Mouse (Mus musculus) limb, embryonic 14.5 days (tissue): Measurements from ENCODE around the gene Zfp740. TPM values are rescaled to one million over a fixed set of nuclear protein-coding genes. Genes with fewer than 3 reads are reported as not detected.
"Not testable (repeated sequence)": the region's sequence is repeated elsewhere in the genome, so short reads cannot be mapped to it uniquely, and the experiment has no call there.

Experiments
- ATAC-seq: fragments of 200-750 bp; cut with Nextera tagmentation; 2 replicates; pipeline ENCODE4 v1.8.0; 2017; ENCODE audit warnings: low read depth, moderate number of reproducible peaks, moderate TSS enrichment; ENCODE audit not compliant: low FRiP score
- DNase-seq: peaks from one replicate; pipeline ENCODE4 v3.0.0-alpha.2; 2015; ENCODE audit warnings: low spot score
- H3K27ac ChIP-seq: fragments of 300-500 bp; sonication (generic); replicated peaks from 2 replicates; pipeline ENCODE4 v1.5.1; 2014; ENCODE audit warnings: low read depth, mild to moderate bottlenecking, low read length, moderate library complexity, mixed read lengths
- H3K27me3 ChIP-seq: fragments of 300-500 bp; sonication (generic); 2 replicates; pipeline ENCODE4 v1.6.1; 2014; ENCODE audit warnings: low read length, mixed read lengths; ENCODE audit not compliant: control insufficient read depth, insufficient read depth
- H3K36me3 ChIP-seq: fragments of 300-500 bp; sonication (generic); 2 replicates; pipeline ENCODE4 v1.6.1; 2014; ENCODE audit warnings: mild to moderate bottlenecking, low read length, moderate library complexity, mixed read lengths; ENCODE audit not compliant: control insufficient read depth, insufficient read depth
- H3K4me1 ChIP-seq: fragments of 300-500 bp; sonication (generic); 2 replicates; pipeline ENCODE4 v1.6.1; 2014; ENCODE audit warnings: antibody characterized with exemption, low read length, mixed read lengths; ENCODE audit not compliant: control insufficient read depth, insufficient read depth
- H3K4me2 ChIP-seq: fragments of 300-500 bp; sonication (generic); replicated peaks from 2 replicates; pipeline ENCODE4 v1.6.1; 2014; ENCODE audit warnings: low read depth, mild to moderate bottlenecking, low read length, moderate library complexity; ENCODE audit not compliant: severe bottlenecking
- H3K4me3 ChIP-seq: fragments of 300-500 bp; sonication (generic); replicated peaks from 2 replicates; pipeline ENCODE4 v1.5.1; 2014; ENCODE audit warnings: low read length
- H3K9ac ChIP-seq: fragments of 300-500 bp; sonication (generic); 2 replicates; pipeline ENCODE4 v1.6.1; 2014; ENCODE audit warnings: mild to moderate bottlenecking, low read depth, low read length, moderate library complexity; ENCODE audit not compliant: severe bottlenecking
- H3K9me3 ChIP-seq: fragments of 300-500 bp; sonication (generic); 2 replicates; pipeline ENCODE4 v1.6.1; 2016; ENCODE audit warnings: low read length; ENCODE audit not compliant: control insufficient read depth
- POLR2A ChIP-seq: fragments of 200-500 bp; IDR thresholded peaks from 2 replicates; pipeline ENCODE4 v1.8.0; 2012; ENCODE audit warnings: inconsistent platforms, mild to moderate bottlenecking, moderate library complexity, borderline replicate concordance; ENCODE audit not compliant: insufficient read depth, insufficient read length; ENCODE audit errors: extremely low read depth
- WGBS: fragments of 180-500 bp; shearing (Covaris S2); extraction: QIAGEN DNeasy Blood & Tissue Kit; methylation state at CpG from one replicate; pipeline ENCODE4 v1.1.7; 2014; 5-methylcytosine and 5-hydroxymethylcytosine counted together
- polyA plus RNA-seq, 2 experiments: library from polyadenylated mRNA; depleted of rRNA in 1 of 2; stranded (reverse) in 1 of 2; unstranded in 1 of 2; fragments of >200 nt; fragmentation: Nextera tagmentation in 1 of 2; extraction: Ambion mirVana in 1 of 2; gene quantifications; 2 replicates each; pipeline versions ENCODE4 v1.2.1 to v1.2.3; 2012 to 2014

Gene Zfp740
- polyA plus RNA-seq, 2 experiments, result 53.8 to 96.0 TPM

- no peak overlapping the region for H3K4me3 ChIP-seq
- no peaks in the 10 kb centered on the region for H3K27me3 ChIP-seq
- H3K36me3 ChIP-seq, result peaks cover 48% of the 10 kb centered on the region
- no peak for ATAC-seq
- no peak for DNase-seq
- WGBS, result 83% methylated on average over 16 of the region's 16 CpGs
- no peaks in the 10 kb centered on the region for H3K9me3 ChIP-seq
- no peak for TF ChIP-seq POLR2A
- peak overlapping the region; percentile 16; the same call in 1 of the 2 replicates for H3K9ac ChIP-seq
- no peaks in the 10 kb centered on the region for H3K4me1 ChIP-seq
- no peak overlapping the region for H3K4me2 ChIP-seq
- H3K27ac ChIP-seq, result no peak overlapping the region
Observed at GRCm38 (mm10) chr15:102216459-102217228, 13.6 kb downstream of the Zfp740 start.

GRCm38 (mm10) chr15:102217325-102217724, 14.3 kb downstream of the Zfp740 start:
- Histone ChIP-seq H3K27me3 (no peaks in the 10 kb centered on the region), H3K4me2 (no peak overlapping the region), H3K4me1 (no peaks in the 10 kb centered on the region), H3K27ac (no peak overlapping the region), H3K9me3 (no peaks in the 10 kb centered on the region), H3K4me3 (no peak overlapping the region), H3K9ac (no peak overlapping the region), H3K36me3 (peaks cover 41% of the 10 kb centered on the region)
- WGBS, result 82% methylated on average over 7 of the region's 7 CpGs
- no peak for TF ChIP-seq POLR2A
- no peak; the same call in 1 of the 2 replicates for ATAC-seq
- DNase-seq, result no peak

GRCm38 (mm10) chr15:102222386-102222785, 19.3 kb downstream of the Zfp740 start:
- H3K9me3 ChIP-seq, result no peaks in the 10 kb centered on the region
- H3K4me2 ChIP-seq, result no peak overlapping the region
- no peak overlapping the region for H3K27ac ChIP-seq
- H3K4me1 ChIP-seq, result peaks cover 9% of the 10 kb centered on the region; the same call in 1 of the 2 replicates
- 0 out of 2 replicates have a peak, but pooled peaks cover 6% of the 10 kb centered on the region for H3K27me3 ChIP-seq
- no peaks in the 10 kb centered on the region for H3K36me3 ChIP-seq
- ATAC-seq, result no peak
- WGBS, result 55% methylated on average over 10 of the region's 10 CpGs
- no peak for DNase-seq
- no peak for TF ChIP-seq POLR2A
- H3K4me3 ChIP-seq, result no peak overlapping the region
- no peak overlapping the region for H3K9ac ChIP-seq

- 3% methylated on average over 42 of the region's 43 CpGs for WGBS
- Histone ChIP-seq H3K4me2 (peak overlapping the region; percentile 70), H3K4me1 (peaks cover 9% of the 10 kb centered on the region; the same call in 1 of the 2 replicates), H3K9me3 (no peaks in the 10 kb centered on the region), H3K27me3 (0 out of 2 replicates have a peak, but pooled peaks cover 6% of the 10 kb centered on the region), H3K9ac (peak overlapping the region; percentile 56), H3K4me3 (peak overlapping the region; percentile 37), H3K27ac (no peak overlapping the region), H3K36me3 (no peaks in the 10 kb centered on the region)
- peak; percentile 87 for ATAC-seq
- peak; percentile 83 for DNase-seq
- TF ChIP-seq POLR2A, result no peak
Observed at GRCm38 (mm10) chr15:102224186-102224991, 21.3 kb downstream of the Zfp740 start.

- Histone ChIP-seq H3K4me2 (peak overlapping the region; percentile 70), H3K27me3 (0 out of 2 replicates have a peak, but pooled peaks cover 6% of the 10 kb centered on the region), H3K4me1 (peaks cover 9% of the 10 kb centered on the region; the same call in 1 of the 2 replicates), H3K36me3 (no peaks in the 10 kb centered on the region), H3K4me3 (peak overlapping the region; percentile 37), H3K27ac (no peak overlapping the region), H3K9ac (peak overlapping the region; percentile 56), H3K9me3 (no peaks in the 10 kb centered on the region)
- DNase-seq (no peak), ATAC-seq (no peak)
- TF ChIP-seq POLR2A, result no peak
- WGBS, result 22% methylated on average over 21 of the region's 21 CpGs
Observed at GRCm38 (mm10) chr15:102224992-102225617, 22.1 kb downstream of the Zfp740 start.

GRCm38 (mm10) chr15:102225619-102226018, 22.6 kb downstream of the Zfp740 start:
- not testable (repeated sequence) for H3K4me3 ChIP-seq, H3K36me3 ChIP-seq, H3K4me1 ChIP-seq, H3K27me3 ChIP-seq, H3K27ac ChIP-seq, DNase-seq, H3K9me3 ChIP-seq, H3K9ac ChIP-seq, ATAC-seq, H3K4me2 ChIP-seq
- 74% methylated on average over 6 of the region's 6 CpGs for WGBS
